Mouse (Mus musculus) CD4-positive, CD25-positive, alpha-beta regulatory T cell, adult 2 months (primary cell): ENCODE results near the gene Kcnip2.
"Not testable (repeated sequence)": the region's sequence is repeated elsewhere in the genome, so short reads cannot be mapped to it uniquely, and the experiment has no call there.

ENCODE experiments used
- DNase-seq: peaks from one replicate; pipeline ENCODE4 v3.0.0-alpha.2; 2012; ENCODE audit warnings: low read depth, low spot score

Gene Kcnip2

DNA sequence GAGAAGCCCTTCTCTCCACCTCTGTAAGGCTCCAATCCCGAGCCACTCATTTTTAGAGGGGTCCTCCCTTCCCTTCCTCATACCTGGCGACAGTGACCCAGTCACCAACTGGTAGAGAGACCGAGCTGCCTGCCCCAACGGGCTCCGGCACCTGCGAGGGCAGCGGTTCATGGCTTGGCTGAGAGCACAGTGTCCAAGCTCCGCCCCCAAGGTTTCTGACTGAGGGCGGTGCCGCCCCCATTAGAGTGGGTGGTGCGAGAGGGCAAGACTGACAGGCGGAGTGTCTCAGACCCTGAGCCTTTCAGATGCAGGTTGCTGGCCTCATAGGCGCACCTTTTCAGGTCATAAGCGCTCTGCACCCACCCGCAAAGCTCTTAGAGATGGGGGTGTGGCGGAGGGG lies 3.7 kb downstream of the Kcnip2 start:
- DNase-seq: peak; percentile 78

GRCm38 (mm10) chr19:45811028-45811674 lies 4.7 kb downstream of the Kcnip2 start:
- DNase-seq: no peak

DNA sequence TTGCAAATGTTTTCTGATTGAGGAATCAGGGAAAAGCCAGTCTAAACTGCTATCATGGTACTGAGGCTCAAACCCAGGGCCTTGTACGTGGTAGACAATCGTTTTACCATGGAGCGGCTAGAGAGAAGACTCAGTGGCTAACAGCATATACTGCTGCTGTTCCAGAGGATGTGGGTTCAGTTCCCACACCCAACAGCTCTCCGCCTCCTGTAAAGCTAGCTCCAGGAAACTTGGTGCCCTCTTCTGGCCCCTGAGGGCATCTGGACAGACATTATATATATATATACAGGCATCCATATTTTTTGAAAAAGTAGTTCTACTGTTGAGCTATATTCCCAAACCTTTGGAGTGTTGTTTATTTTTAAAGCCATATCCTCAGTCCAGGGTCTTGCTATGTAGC lies 8.1 kb downstream of the Kcnip2 start:
- DNase-seq: peak; percentile 57

DNA sequence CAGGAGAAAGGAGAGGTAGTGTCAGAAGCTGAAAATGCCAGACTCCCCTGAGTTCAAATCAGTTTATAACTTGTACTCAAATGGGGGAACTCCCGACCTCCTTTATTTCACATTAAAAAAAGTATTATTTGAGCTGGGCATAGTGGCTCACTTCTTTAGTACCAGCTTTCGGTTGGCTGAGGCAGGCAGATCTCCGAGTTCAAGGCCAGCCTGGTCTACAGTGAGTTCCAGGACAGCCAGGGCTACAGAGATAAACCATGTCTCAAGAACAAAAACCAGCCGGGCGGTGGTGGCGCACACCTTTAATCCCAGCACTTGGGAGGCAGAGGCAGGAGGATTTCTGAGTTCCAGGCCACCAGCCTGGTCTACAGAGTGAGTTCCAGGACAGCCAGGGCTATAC lies 10.0 kb downstream of the Kcnip2 start:
- DNase-seq: not testable (repeated sequence)

- DNase-seq: peak; percentile 87
Observed at GRCm38 (mm10) chr19:45804593-45805368, 11.1 kb downstream of the Kcnip2 start.

DNA sequence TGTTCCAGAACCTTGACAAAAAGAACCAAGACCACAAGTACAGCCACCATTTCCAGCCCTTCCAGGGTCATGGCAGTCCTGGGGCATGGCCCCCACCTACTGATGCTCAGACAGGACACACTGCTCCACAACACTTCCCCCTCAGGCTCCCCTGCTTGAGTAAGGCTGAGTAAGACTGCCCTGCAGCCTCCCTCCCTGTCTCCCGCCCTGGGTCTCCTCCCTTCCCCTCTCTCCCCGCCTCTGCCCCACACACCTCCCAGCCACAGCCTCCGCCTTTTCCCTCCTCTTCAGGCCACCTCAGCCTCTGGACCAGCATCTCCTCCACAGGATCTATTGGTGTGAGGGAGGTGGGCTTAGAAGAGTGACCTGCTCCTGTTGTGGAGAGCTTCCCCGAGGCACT lies 12.5 kb downstream of the Kcnip2 start:
- DNase-seq: no peak

DNA sequence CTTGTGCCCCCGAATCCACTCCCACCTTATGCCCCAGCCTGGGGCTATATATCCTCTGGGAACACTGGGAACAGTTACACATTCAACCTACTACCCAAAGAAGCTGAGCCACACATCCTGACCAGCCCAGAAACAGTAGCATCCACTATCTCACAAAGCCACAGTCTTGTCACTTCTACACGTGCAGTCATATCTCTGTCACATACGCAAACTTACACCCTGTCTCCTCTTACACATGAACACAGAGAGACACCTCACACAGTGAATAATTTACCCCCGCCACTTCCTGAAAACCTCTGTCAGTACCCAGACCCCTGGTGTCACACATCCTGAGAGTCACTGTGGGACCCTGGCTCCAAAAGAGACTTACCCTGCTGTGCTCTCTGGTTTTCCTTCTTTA lies 13.2 kb downstream of the Kcnip2 start:
- no peak for DNase-seq

DNA sequence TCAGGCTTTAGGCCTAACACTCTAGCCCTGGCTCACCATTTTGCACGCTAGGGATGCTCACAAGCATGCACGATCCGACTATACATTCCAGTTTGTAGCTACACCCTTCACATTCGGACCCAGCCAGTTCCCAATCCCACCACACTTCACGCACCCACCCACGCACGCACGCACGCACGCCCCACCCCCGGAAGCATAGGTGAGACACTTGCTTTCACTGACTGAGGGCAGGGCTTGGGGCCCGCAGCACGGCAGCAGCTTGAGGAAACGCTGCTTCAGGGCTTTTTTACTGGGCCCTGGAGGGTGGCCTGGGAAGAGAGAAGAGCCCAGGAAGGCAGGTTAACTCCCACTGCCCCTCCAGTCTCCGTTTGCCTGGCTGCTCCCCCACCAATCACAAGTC lies 19.0 kb downstream of the Kcnip2 start:
- DNase-seq: peak; percentile 86

DNA sequence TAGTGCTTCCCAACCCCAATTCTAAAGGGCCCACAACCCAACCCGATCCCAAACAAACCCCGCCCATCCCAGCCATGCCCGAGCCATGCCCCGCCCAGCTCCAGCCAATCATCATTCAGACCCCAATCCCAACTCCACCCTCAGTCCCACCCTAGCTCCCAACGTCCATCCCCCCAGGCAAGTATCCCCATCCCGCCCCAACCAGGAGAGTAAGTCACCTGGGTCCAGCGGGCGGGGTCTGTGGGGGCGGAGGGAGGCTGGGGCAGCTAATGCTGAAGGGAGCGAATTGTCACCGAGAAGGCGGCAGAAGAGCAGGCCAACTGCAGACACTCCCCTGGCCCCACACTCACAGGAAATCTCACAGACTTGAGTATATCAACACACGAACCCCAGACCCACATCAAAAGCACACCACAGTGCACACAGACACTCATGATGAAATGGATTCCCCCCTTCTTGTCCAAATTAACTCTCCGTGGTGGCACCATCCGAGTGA lies 19.8 kb downstream of the Kcnip2 start:
- DNase-seq: peak; percentile 91

GRCm38 (mm10) chr19:45795406-45795944 lies 20.4 kb downstream of the Kcnip2 start:
- no peak for DNase-seq

DNA sequence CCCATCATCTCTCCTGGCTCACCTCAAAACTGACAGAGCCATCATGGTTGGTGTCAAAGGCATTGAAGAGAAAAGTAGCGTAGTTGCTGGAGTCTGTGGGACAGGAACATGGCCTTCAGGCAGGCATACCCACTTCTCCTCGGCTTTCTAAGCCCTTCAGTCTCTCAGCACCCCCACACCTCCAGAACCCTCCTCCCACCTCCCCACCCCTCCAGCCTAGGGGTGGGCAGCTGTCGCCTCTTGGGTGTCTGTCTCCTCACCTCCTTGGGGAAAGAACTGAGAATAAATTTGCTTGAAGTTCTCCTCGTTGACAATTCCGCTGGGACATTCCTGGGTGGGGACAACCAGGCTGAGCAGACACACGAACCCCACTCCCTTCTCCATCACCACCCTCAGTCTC lies 21.1 kb downstream of the Kcnip2 start:
- no peak for DNase-seq

GRCm38 (mm10) chr19:45792404-45792803 lies 23.5 kb downstream of the Kcnip2 start:
- no peak for DNase-seq

GRCm38 (mm10) chr19:45789888-45790874 lies 25.7 kb downstream of the Kcnip2 start:
- DNase-seq: peak; percentile 66

DNA sequence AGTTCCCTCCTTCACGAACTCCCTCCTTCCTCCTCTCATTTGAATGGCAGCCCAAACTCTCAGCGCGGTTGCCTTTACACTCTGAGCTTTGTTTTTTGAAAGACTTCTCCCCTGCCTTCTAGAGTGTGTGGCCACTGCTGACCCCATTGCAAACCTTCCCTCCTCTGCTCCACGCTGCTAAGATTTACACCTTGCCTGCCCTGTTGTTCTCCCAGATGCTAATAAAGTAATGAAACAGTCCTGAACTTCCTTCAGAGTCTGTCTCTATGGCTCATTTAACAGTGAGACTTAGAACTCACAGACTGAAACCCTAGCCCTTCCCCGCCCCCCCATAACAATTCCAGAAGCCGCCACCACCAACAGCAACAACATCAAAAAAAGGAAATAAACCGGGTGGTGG lies 26.5 kb downstream of the Kcnip2 start:
- DNase-seq: no peak

DNA sequence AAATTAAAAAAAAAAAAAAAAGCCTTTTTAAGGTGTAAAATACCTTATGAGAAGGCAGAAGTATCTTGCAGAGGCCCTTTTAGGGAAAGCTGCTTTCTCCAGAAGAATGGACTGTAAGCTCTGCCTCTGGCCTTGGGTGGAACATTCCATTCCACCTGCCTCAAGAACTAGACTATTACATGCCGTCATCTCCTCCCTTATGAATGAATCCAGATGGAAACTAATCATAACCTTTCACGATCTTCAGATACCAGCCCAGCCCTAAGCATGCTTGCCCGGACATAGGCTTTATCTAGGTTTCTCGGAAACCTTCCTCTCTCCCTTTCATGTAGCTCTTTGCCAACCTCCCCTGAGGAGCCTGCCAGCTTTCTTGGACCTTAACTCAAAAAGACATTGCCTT lies 27.5 kb downstream of the Kcnip2 start:
- DNase-seq: no peak

- no peak for DNase-seq
Observed at GRCm38 (mm10) chr19:45787450-45787849, 28.4 kb downstream of the Kcnip2 start.

GRCm38 (mm10) chr19:45785470-45785869 lies 30.4 kb downstream of the Kcnip2 start:
- no peak for DNase-seq

DNA sequence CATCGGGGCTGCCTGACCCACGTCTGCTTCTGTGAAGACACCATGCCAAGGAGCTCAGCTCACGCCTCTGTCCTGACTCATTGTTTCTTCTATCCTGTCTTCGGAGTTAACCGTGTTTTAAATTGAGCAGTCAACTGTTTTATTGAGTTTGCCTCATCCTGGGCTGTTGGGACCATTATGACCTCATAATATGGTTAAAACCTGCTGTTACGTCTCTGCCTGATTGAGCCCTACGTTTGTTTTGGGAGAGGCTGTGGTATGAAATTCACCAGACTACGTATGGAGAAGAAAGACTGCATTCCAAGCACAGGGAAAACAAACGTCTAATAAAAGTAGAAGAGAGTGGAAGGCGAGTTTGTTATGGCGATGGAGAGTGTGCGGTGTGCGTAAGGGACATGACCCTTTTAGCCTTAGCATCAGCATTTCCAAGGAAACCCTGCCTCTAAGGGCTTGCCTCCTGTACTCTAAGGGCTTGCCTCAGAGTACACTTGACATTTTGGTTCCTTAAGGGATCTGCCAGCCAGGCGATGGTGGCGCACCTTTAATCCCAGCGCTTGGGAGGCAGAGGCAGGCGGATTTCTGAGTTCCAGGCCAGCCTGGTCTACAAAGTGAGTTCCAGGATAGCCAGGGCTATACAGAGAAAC lies 31.8 kb downstream of the Kcnip2 start:
- no peak for DNase-seq

DNA sequence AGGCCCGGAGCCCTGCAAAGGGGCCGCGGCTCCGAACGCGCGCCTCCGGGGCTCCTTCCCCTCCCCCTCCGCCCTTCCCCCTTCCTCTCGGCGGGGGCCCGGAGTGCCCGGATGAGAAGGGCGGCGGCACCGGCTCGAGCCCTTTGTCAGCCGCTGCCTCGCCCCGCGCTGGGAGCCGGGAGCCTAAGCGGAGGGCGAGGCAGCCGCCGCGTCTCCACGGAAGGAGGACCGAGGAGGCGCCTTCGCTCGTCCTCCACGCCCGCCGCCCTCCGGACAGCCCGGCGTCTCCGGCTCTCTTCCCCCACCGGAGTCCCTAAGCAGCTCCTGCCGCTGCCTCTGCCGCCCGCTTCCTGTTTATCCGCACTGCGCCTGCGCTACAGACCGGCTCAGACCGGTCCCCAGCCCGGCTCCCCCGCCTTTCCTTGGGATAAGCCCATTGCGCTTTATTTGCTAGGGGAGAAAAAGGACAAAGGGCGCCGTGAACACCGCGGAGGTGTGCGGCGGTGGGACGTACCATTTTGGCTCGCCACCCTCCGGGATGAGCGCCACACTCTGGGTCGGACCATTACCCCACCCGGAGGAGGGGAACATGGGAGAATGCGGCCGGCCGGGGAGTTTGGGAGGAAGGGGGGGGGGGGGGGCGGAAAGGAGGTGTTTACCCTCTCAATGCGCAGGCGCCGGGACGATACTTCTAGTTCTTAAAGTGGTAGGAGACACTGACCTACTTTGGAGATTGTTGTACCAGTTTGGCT lies 32.5 kb downstream of the Kcnip2 start, which contains the start of gene Mgea5:
Gene Mgea5 (minus strand): TSS at position 657 of the 752 bp plus-strand sequence.
- peak; percentile 99 for DNase-seq

GRCm38 (mm10) chr19:45782315-45783001 lies 33.4 kb downstream of the Kcnip2 start:
- peak; percentile 69 for DNase-seq
